Mouse (Mus musculus) liver, postnatal 0 days (tissue): ENCODE data around the gene Slit3.

Experiments
- CTCF ChIP-seq: sonication (generic); IDR thresholded peaks from 2 replicates; pipeline ENCODE4 v1.5.1; 2016; ENCODE audit warnings: antibody characterized with exemption, low read depth
- EP300 ChIP-seq: IDR thresholded peaks from 2 replicates; pipeline ENCODE4 v1.6.1; 2016; ENCODE audit warnings: antibody characterized with exemption, low read depth, mild to moderate bottlenecking

GRCm38 (mm10) chr11:35651286-35651685 is 530.3 kb downstream of the Slit3 start:
- no peak for TF ChIP-seq CTCF
- TF ChIP-seq EP300 = no peak
